Comparison of ENCODE assay signal across 7 mouse cellular contexts in genomic region chr8:72722769-72723650, GRCm38 (mm10). TPM values are rescaled to one million over a fixed set of nuclear protein-coding genes. Genes with fewer than 3 reads are reported as not detected.
DNase-seq lines count a peak whose midpoint lies in the region; ATAC-seq and TF ChIP-seq lines count a peak whose summit lies in the region.

Gene Sin3b (plus strand): TSS chr8:72723285.

- H3K9ac ChIP-seq in intestine, postnatal 0 days (ENCODE audit: low read depth, low read length) = peak within 1 kb of the TSS; percentile 91
- peak within 1 kb of the TSS; percentile 81 for H3K9ac ChIP-seq in midbrain, embryonic 12.5 days (replicated peaks)

- H3K4me2 ChIP-seq in intestine, postnatal 0 days (replicated peaks; ENCODE audit: low read depth) = peak within 1 kb of the TSS; percentile 91
- peak within 1 kb of the TSS; percentile 91 for H3K4me2 ChIP-seq in midbrain, embryonic 12.5 days (replicated peaks)

- peak within 1 kb of the TSS; percentile 94 for H3K27ac ChIP-seq in embryonic facial prominence, embryonic 10.5 days (replicated peaks)
- H3K27ac ChIP-seq in intestine, postnatal 0 days (ENCODE audit: low read depth, low read length) = no peak within 1 kb of the TSS; the same call in 1 of the 2 replicates
- H3K27ac ChIP-seq in midbrain, embryonic 12.5 days (replicated peaks) = no peak within 1 kb of the TSS
- no peak within 1 kb of the TSS for H3K27ac ChIP-seq in small intestine, adult 2 months (ENCODE audit: insufficient read depth, low read depth, low read length)

- intact Hi-C loops in left cerebral cortex, postnatal 4 days (cut with DNase I) = no loop called here

- peak; percentile 97 for ATAC-seq in intestine, postnatal 0 days
- ATAC-seq in midbrain, embryonic 12.5 days (ENCODE audit: low FRiP score, low read depth) = peak; percentile 99

- WGBS in embryonic facial prominence, embryonic 10.5 days = 13% methylated on average over 56 of the region's 56 CpGs
- WGBS in intestine, postnatal 0 days = 13% methylated on average over 56 of the region's 56 CpGs
- WGBS in midbrain, embryonic 12.5 days = 13% methylated on average over 56 of the region's 56 CpGs
- 14% methylated on average over 56 of the region's 56 CpGs for WGBS in small intestine, adult 2 months

- H3K4me1 ChIP-seq in embryonic facial prominence, embryonic 10.5 days = peaks cover 11% of the 10 kb centered on the region
- no peaks in the 10 kb centered on the region for H3K4me1 ChIP-seq in intestine, postnatal 0 days (replicated peaks; ENCODE audit: control insufficient read depth, insufficient read depth, low read length)
- H3K4me1 ChIP-seq in midbrain, embryonic 12.5 days = peaks cover 7% of the 10 kb centered on the region
- peaks cover 5% of the 10 kb centered on the region; the same call in 1 of the 2 replicates for H3K4me1 ChIP-seq in small intestine, adult 2 months (ENCODE audit: control insufficient read depth, insufficient read depth, insufficient read length, low read length)

- peak; percentile 90 for TF ChIP-seq POLR2A in small intestine, adult 2 months (IDR thresholded peaks at IDR 0.05; ENCODE audit: low read depth, low read length)

- no peaks in the 10 kb centered on the region for H3K9me3 ChIP-seq in embryonic facial prominence, embryonic 10.5 days
- no peaks in the 10 kb centered on the region for H3K9me3 ChIP-seq in intestine, postnatal 0 days (ENCODE audit: control insufficient read depth)
- no peaks in the 10 kb centered on the region for H3K9me3 ChIP-seq in midbrain, embryonic 12.5 days

- H3K36me3 ChIP-seq in embryonic facial prominence, embryonic 10.5 days (replicated peaks) = peaks cover 37% of the 10 kb centered on the region
- peaks cover 27% of the 10 kb centered on the region for H3K36me3 ChIP-seq in intestine, postnatal 0 days (ENCODE audit: control insufficient read depth, insufficient read depth)
- H3K36me3 ChIP-seq in midbrain, embryonic 12.5 days = peaks cover 32% of the 10 kb centered on the region
- peaks cover 27% of the 10 kb centered on the region for H3K36me3 ChIP-seq in small intestine, adult 2 months (ENCODE audit: control insufficient read depth, insufficient read depth, low read length)

- no peaks in the 10 kb centered on the region for H3K27me3 ChIP-seq in embryonic facial prominence, embryonic 10.5 days (replicated peaks; ENCODE audit: low read depth, poor library complexity, severe bottlenecking)
- no peaks in the 10 kb centered on the region for H3K27me3 ChIP-seq in intestine, postnatal 0 days (replicated peaks; ENCODE audit: control insufficient read depth, insufficient read depth, low read length)
- H3K27me3 ChIP-seq in midbrain, embryonic 12.5 days = no peaks in the 10 kb centered on the region
- no peaks in the 10 kb centered on the region for H3K27me3 ChIP-seq in small intestine, adult 2 months (ENCODE audit: control insufficient read depth, insufficient read depth, low read length)

- peak; percentile 99 for DNase-seq in adrenal gland, postnatal 10 days
- DNase-seq in embryonic facial prominence, embryonic 10.5 days (ENCODE audit: low spot score) = peak; percentile 95
- DNase-seq in gonadal fat pad, adult 2 months (ENCODE audit: low read depth) = no peak
- DNase-seq in left cerebral cortex, postnatal 4 days = peak; percentile 97

- no peak for TF ChIP-seq CTCF in intestine, postnatal 0 days (IDR thresholded peaks at IDR 0.05; ENCODE audit: low read depth)
- 0 out of 2 replicates have a peak, but pooled peaks have one; percentile 3 for TF ChIP-seq CTCF in small intestine, adult 2 months (IDR thresholded peaks at IDR 0.05; ENCODE audit: extremely low read depth, insufficient read length, insufficient replicate concordance, low read depth, low read length)

- peak within 1 kb of the TSS; percentile 99 for H3K4me3 ChIP-seq in embryonic facial prominence, embryonic 10.5 days
- H3K4me3 ChIP-seq in intestine, postnatal 0 days (ENCODE audit: low read depth, low read length) = peak within 1 kb of the TSS; percentile 89
- H3K4me3 ChIP-seq in midbrain, embryonic 12.5 days = peak within 1 kb of the TSS; percentile 76
- peak within 1 kb of the TSS; percentile 100 for H3K4me3 ChIP-seq in small intestine, adult 2 months (ENCODE audit: low read depth, low read length)

RNA-seq across cellular contexts. Expression of gene Sin3b, which starts in this region (rescaled TPM):
- 100 to 1,000 TPM; 186 to 194 TPM for total RNA-seq in adrenal gland, postnatal 10 days (2021)
- polyA plus RNA-seq in embryonic facial prominence, embryonic 10.5 days (2016; fragmentation: Nextera tagmentation; extraction: Ambion mirVana) = 142 and 149 TPM in 2 replicates
- 570 and 650 TPM in 2 replicates for polyA plus RNA-seq in gonadal fat pad, adult 2 months (2012; rRNA removed)
- 172 and 175 TPM in 2 replicates for polyA plus RNA-seq in intestine, postnatal 0 days (2015; fragmentation: Nextera tagmentation; extraction: Ambion mirVana)
- 100 to 1,000 TPM; 207 to 223 TPM for total RNA-seq in left cerebral cortex, postnatal 4 days (2021)
- 157 and 158 TPM in 2 replicates for polyA plus RNA-seq in midbrain, embryonic 12.5 days (2016; fragmentation: Nextera tagmentation; extraction: Ambion mirVana)
- 62.4 and 114 TPM in 2 replicates for polyA plus RNA-seq in small intestine, adult 2 months (2012; rRNA removed)
